Mouse (Mus musculus): ENCODE measurements around the gene Polr2h. TPM values are rescaled to one million over a fixed set of nuclear protein-coding genes. Genes with fewer than 3 reads are reported as not detected.
A peak's percentile ranks its signal among the peaks of the same experiment; 100 is the strongest.

Gene Polr2h
- total RNA-seq, 2 experiments from 2014 or later, result 15.6 to 16.7 TPM

DNA sequence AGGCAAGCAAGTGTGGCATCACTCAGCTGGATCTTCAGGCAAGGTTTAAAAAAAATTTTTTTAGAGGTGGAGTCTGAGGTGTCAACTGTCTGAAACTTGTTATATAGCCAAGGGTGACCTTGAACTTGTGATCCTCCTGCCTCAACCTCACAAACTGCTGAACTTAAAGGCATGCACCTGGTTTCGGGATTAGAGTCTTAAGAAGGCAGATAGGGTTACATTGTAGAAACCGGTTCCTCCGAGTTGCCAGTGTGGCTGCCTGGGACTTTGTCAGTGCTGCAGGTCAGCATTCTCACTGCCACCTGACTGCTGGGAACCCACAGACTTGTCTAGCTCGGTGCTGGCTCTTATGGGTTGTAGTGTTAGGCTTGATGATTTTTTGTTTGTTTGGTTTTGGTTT, 5.8 kb downstream of the Polr2h start:
- no peak for DNase-seq

GRCm38 (mm10) chr16:20724338-20724748, 6.9 kb downstream of the Polr2h start:
- DNase-seq, result peak; percentile 77

- DNase-seq, result no peak
Measured at GRCm38 (mm10) chr16:20725321-20725720, 7.9 kb downstream of the Polr2h start.

DNA sequence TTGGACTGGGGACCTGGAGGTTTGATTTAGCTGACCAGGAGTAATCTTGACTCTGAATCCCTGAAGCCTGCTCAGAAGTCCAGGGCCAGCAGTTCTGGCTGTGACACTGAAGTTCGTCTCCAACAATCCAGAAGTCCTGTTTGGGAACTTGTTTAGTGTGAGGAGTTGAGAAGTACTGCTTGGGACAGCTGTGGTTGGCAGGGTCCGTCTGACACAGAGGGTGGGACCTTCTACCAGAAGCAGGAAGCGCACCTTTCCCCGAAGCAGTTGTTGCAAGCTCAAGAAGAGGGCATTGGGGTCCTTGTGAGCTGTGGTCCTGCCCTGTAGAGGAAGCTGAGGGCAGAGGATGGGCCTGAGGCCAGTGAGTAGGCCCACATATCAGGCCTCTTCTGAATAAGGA, 8.3 kb downstream of the Polr2h start:
- DNase-seq, result no peak

- no peak for DNase-seq
Measured at GRCm38 (mm10) chr16:20726384-20726783, 8.9 kb downstream of the Polr2h start.

- DNase-seq, result no peak
Measured at GRCm38 (mm10) chr16:20730293-20730711, 12.8 kb downstream of the Polr2h start.

DNA sequence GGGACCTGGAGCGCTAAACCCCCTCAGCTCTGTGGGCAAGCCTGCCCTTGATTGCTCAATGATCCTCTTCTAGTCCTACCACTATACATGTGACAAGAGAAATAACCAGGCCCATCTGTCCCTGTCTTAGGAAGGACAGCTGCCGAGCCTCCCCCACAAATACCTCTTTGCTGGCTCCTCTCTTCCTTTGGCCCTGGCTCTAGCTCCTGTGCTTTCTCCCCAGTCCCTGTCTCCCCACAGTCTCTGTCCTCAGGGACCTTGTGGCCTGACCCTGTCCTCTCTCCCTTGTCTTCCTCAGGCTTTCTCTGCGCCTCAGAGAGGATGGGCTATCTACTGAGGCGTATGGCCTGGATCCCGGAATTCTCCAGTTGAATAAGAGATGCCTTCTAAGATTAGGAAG, 14.2 kb downstream of the Polr2h start:
- no peak for DNase-seq

- no peak for DNase-seq
Measured at GRCm38 (mm10) chr16:20732251-20732924, 14.9 kb downstream of the Polr2h start.

- DNase-seq, result peak; percentile 74
Measured at GRCm38 (mm10) chr16:20732925-20733730, 15.7 kb downstream of the Polr2h start, which contains the start of gene Chrd. Gene Chrd (plus strand): TSS chr16:20733127.

DNA sequence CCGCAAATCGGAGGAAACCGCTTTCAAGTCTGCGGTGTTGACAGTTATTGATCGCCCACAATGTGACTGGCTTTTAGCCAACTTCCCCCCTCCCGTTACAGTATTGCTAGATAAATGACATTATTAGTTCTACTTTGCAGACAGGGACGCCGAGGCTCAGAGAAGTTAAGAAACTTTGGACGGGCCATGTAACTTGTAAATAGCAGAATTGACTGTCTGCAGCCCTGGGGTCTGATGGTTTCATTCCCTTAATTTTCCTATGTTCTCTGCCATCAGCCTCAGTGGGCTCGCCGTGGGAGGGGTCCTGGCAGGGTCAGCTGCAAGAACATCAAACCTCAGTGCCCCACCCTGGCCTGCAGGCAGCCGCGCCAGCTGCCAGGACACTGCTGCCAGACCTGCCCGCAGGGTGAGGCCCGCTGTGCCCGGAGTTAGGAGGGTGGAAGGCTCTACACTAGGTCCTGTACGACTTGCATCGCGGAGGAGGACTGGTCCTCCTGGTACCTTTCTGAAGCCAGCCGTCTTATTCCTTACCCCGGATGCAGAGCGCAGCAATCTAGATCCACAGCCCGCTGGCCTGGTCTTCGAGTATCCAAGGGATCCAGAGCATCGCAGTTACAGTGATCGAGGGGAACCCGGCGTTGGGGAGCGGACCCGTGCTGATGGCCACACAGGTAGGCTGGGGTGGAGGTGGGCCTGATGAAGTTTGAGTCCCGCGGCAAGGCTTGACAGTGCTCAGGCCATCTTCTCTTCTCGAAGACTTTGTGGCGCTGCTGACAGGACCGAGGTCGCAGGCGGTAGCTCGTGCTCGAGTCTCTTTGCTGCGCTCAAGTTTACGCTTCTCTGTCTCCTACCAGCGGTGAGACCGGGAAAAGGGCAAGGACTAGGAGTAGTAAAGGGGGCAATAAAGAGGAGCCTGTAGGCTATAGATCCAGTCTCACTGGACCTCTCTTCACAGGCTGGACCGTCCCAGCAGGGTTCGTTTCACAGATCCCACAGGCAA, 16.6 kb downstream of the Polr2h start, which contains the start of gene Thpo:
Gene Thpo, minus strand, starts transcription at position 781 of the 1,000 bp plus-strand sequence.
- no peak for DNase-seq

GRCm38 (mm10) chr16:20735651-20736050, 18.2 kb downstream of the Polr2h start:
- no peak for DNase-seq

DNA sequence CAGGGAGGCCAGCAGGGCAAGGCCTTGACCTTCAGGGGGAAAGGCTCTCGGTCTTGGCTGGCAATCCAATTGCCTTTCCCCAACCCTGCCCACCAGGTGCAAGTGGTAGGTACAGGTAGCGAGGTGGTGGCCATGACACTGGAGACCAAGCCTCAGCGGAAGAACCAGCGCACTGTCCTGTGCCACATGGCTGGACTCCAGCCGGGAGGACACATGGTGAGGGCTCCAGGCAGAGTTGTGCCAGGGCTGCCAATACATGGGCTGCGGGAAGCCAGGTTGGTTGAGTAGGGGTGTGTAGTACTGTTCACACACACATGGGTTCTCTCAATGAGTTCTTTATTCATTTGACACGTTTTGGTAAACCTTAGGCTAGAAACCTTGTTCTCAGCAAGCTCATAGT, 18.7 kb downstream of the Polr2h start:
- no peak for DNase-seq

- DNase-seq, result no peak
Measured at GRCm38 (mm10) chr16:20736823-20737222, 19.4 kb downstream of the Polr2h start.

DNA sequence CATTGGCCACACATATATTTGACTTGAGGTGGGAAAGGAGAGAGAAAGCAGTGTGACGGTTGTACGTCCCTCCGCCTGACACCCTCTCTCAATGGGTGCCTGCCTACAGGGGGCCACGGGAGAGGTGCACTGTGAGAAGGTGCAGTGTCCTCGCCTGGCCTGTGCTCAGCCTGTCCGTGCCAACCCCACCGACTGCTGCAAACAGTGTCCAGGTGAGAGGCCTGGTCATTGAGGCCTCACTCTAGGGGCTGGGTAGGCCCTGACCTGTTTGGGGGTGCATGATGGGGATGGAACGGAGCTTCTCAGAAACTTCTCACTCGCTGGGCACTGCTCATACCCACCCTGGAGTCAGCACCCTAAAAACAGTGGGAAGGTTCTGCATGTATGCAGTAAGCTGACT, 22.4 kb downstream of the Polr2h start:
- no peak for DNase-seq

GRCm38 (mm10) chr16:20746641-20747040, 29.2 kb downstream of the Polr2h start:
- peak; percentile 76 for DNase-seq

GRCm38 (mm10) chr16:20750518-20750917, 33.1 kb downstream of the Polr2h start:
- no peak for DNase-seq

DNA sequence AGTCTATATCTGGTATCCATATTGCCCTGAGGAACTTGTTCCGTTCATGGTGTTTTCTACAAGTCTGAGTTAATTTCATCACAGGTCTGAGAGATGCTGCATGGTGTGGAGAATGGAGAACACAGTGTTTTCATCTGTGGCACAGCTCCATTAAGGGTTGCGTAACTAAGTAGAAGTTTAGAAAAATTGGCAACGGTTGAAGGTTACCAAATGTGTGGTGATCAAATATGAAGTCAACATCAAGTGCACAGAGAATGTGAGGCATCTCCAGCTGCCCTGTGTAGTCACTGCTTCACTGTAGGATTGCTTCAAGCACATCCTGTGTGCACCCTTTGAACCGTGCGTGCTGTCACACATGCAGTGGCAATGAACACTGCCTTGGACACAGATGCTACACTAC, 38.6 kb downstream of the Polr2h start:
- no peak for DNase-seq

- DNase-seq, result no peak
Measured at GRCm38 (mm10) chr16:20757385-20757784, 39.9 kb downstream of the Polr2h start.

- peak; percentile 75 for DNase-seq
Measured at GRCm38 (mm10) chr16:20761681-20762080, 44.2 kb downstream of the Polr2h start.

DNA sequence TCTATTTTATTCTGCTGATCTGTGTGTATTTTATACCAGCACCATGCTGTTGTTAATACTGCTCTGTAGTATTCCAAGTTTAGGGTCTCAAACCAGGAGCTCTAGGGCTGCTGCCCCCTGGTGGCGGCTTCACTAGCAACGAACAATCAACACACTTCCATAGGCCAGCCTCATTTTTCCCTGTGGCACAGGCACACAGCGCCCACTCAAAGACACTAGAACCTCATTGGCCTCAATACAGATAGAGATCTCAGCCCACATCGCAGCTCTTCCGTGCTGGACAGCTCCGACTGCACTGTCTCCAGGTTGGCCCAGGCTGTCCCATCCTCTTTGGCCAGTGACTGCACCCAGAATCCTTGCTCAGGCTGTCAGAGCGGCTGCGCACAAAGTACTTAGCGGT, 47.8 kb downstream of the Polr2h start:
- peak; percentile 41 for DNase-seq

Measured in heart, postnatal 4 days (tissue).